Mouse (Mus musculus) testis, adult 2 months (tissue): ENCODE data around the gene Plekho1. TPM values are rescaled to one million over a fixed set of nuclear protein-coding genes. Genes with fewer than 3 reads are reported as not detected.

ENCODE experiments used
- H3K27ac ChIP-seq: fragments of 200-500 bp; 2 replicates; pipeline ENCODE4 v1.5.1; 2012; ENCODE audit warnings: low read depth, low read length; ENCODE audit not compliant: control insufficient read depth, insufficient read depth
- H3K27me3 ChIP-seq: fragments of 200-500 bp; 2 replicates; pipeline ENCODE4 v1.6.1; 2012; ENCODE audit warnings: mild to moderate bottlenecking, low read length, moderate library complexity; ENCODE audit not compliant: control insufficient read depth, insufficient read depth
- H3K36me3 ChIP-seq: fragments of 200-500 bp; 2 replicates; pipeline ENCODE4 v1.6.1; 2012; ENCODE audit warnings: mild to moderate bottlenecking, low read length; ENCODE audit not compliant: control insufficient read depth, insufficient read depth
- H3K4me1 ChIP-seq: fragments of 200-500 bp; 2 replicates; pipeline ENCODE4 v1.6.1; 2012; ENCODE audit warnings: low read length; ENCODE audit not compliant: control insufficient read depth, insufficient read depth
- H3K4me3 ChIP-seq: fragments of 200-500 bp; 2 replicates; pipeline ENCODE4 v1.5.1; 2012; ENCODE audit warnings: low read depth, mild to moderate bottlenecking, low read length, moderate library complexity, mixed read lengths; ENCODE audit not compliant: control insufficient read depth
- CTCF ChIP-seq: fragments of 200-500 bp; IDR thresholded peaks from 2 replicates; pipeline ENCODE4 v1.5.1; 2012; ENCODE audit warnings: low read depth, mild to moderate bottlenecking, inconsistent platforms, low read length, moderate library complexity; ENCODE audit not compliant: control insufficient read depth, insufficient read depth, insufficient replicate concordance
- POLR2A ChIP-seq: fragments of 200-500 bp; IDR thresholded peaks from 2 replicates; pipeline ENCODE4 v1.6.1; 2012; ENCODE audit warnings: low read depth, mild to moderate bottlenecking, inconsistent platforms, low read length, moderate library complexity; ENCODE audit not compliant: control insufficient read depth
- polyA plus RNA-seq: library from polyadenylated mRNA; depleted of rRNA; stranded (reverse); fragments of >200 nt; gene quantifications from 2 replicates; pipeline ENCODE4 v1.2.3, GENCODE M21; 2012

The Plekho1 gene
- polyA plus RNA-seq, 1 experiment, result 43.8 TPM

DNA sequence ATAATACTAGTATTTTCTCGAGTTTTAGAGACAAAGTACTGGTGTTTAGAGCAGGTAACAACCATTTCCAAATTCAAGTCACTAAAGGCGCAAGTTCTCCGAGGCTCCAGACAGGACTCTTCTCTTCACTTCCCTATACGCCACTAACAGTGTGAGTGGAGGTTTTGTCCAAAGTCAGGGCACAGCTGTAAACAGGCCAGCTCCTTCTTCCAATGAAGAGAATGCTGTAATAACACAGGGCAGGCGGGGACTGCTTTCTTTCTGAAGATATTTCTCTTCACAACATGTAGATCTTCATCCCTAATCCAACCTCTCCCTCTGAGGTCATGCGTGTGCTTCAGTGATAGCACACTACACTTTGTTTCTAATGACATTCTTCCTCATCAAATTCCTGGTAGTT, 41.0 kb upstream of the Plekho1 start:
- Histone ChIP-seq H3K4me1 (no peaks in the 10 kb centered on the region), H3K27me3 (no peaks in the 10 kb centered on the region), H3K36me3 (no peaks in the 10 kb centered on the region), H3K4me3 (no peak overlapping the region), H3K27ac (no peak overlapping the region)
- no peak for TF ChIP-seq CTCF
- TF ChIP-seq POLR2A, result no peak

DNA sequence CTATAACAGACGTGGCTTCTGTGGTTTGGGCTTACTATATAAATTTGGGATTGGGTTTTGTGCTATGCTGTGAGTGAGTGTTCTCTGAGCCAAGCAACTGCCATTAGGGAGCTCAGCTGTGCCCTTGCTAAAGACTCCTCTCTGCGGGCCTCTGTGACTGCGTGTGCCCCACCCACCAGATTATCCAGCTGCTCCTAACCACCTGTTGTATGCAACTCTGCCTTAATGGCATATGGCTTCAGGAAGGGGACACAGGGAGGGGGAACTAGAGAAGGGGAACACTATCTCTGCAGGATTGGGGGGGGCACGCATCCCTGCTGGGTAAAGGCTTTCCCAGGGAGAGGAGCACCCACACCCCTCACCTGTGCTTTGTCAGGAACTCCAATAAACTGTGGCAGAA, 37.2 kb upstream of the Plekho1 start:
- H3K36me3 ChIP-seq, result no peaks in the 10 kb centered on the region
- TF ChIP-seq POLR2A (no peak), CTCF (no peak)
- no peaks in the 10 kb centered on the region for H3K27me3 ChIP-seq
- no peak overlapping the region for H3K4me3 ChIP-seq
- no peaks in the 10 kb centered on the region for H3K4me1 ChIP-seq
- H3K27ac ChIP-seq, result no peak overlapping the region

- H3K27ac ChIP-seq, result no peak overlapping the region
- no peaks in the 10 kb centered on the region for H3K4me1 ChIP-seq
- H3K36me3 ChIP-seq, result no peaks in the 10 kb centered on the region
- H3K4me3 ChIP-seq, result no peak overlapping the region
- H3K27me3 ChIP-seq, result no peaks in the 10 kb centered on the region
- no peak for TF ChIP-seq CTCF
- no peak for TF ChIP-seq POLR2A
Observed at GRCm38 (mm10) chr3:96032652-96033017, 36.8 kb upstream of the Plekho1 start.

DNA sequence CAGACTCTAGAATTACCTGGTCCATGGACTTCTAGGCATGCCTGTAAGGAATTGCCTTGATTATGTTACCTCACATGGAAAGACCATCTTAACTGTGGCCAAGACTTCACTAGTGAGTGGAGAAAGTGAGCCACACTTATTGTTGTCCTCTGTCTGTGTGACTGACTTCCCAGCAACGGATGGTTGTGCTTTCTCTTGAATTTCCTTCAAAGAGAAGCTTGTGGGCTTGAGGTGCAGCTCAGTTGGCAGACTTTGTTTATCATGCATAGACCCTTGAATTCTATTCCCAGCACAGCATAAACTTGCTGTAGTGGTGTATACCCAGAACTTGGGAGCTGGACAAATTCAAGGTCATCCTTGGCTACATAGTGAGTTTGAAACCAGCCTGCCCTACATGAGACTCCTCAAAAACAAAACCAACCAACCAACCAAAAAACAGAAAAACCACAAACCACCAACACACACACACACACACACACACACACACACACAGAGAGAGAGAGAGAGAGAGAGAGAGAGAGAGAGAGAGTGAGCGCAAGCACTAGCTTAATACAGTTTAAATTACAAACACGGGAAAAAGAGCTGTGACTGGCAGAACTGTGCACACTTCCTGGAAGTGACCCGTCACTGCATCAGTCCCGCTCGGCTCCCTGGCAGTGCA, 36.3 kb upstream of the Plekho1 start:
- no peaks in the 10 kb centered on the region for H3K27me3 ChIP-seq
- no peaks in the 10 kb centered on the region for H3K4me1 ChIP-seq
- H3K4me3 ChIP-seq, result no peak overlapping the region
- no peaks in the 10 kb centered on the region for H3K36me3 ChIP-seq
- TF ChIP-seq POLR2A (no peak), CTCF (no peak)
- no peak overlapping the region for H3K27ac ChIP-seq

GRCm38 (mm10) chr3:96029766-96030165, 34.0 kb upstream of the Plekho1 start:
- Histone ChIP-seq H3K27me3 (no peaks in the 10 kb centered on the region), H3K4me3 (no peak overlapping the region), H3K27ac (no peak overlapping the region), H3K36me3 (no peaks in the 10 kb centered on the region; the same call in 1 of the 2 replicates), H3K4me1 (no peaks in the 10 kb centered on the region)
- TF ChIP-seq POLR2A, result no peak
- TF ChIP-seq CTCF, result no peak

GRCm38 (mm10) chr3:96029336-96029735, 33.5 kb upstream of the Plekho1 start:
- no peaks in the 10 kb centered on the region for H3K27me3 ChIP-seq
- H3K36me3 ChIP-seq, result no peaks in the 10 kb centered on the region; the same call in 1 of the 2 replicates
- no peak overlapping the region for H3K27ac ChIP-seq
- no peak for TF ChIP-seq POLR2A
- no peak for TF ChIP-seq CTCF
- no peak overlapping the region for H3K4me3 ChIP-seq
- H3K4me1 ChIP-seq, result no peaks in the 10 kb centered on the region

- Histone ChIP-seq H3K27me3 (no peaks in the 10 kb centered on the region), H3K4me1 (no peaks in the 10 kb centered on the region), H3K36me3 (no peaks in the 10 kb centered on the region; the same call in 1 of the 2 replicates), H3K27ac (no peak overlapping the region), H3K4me3 (no peak overlapping the region)
- TF ChIP-seq POLR2A (no peak), CTCF (no peak)
Observed at GRCm38 (mm10) chr3:96027875-96028274, 32.1 kb upstream of the Plekho1 start.
